Mouse (Mus musculus): ENCODE results near the gene Sirt2.

GRCm38 (mm10) chr7:28811228-28811627 lies 44.7 kb downstream of the Sirt2 start:
- peak; percentile 52 for TF ChIP-seq POLR2A (IDR thresholded peaks at IDR 0.05; ENCODE audit: insufficient read length, low read depth)
- TF ChIP-seq E2F4 (IDR thresholded peaks at IDR 0.05; ENCODE audit: insufficient read depth), result no peak
- TF ChIP-seq MYOG (IDR thresholded peaks at IDR 0.05; ENCODE audit: control insufficient read depth in 1 of 3, insufficient read depth in 1 of 3, insufficient read length in 2 of 3, low read depth in 2 of 3), result peak in 1 of 3 experiments; percentile 25
- TF ChIP-seq POLR2AphosphoS2 (IDR thresholded peaks at IDR 0.05; ENCODE audit: insufficient read length, low read depth), result peak; percentile 72
- no peak for TF ChIP-seq MAX (IDR thresholded peaks at IDR 0.05; ENCODE audit: low read depth)
- no peak for TF ChIP-seq SRF (IDR thresholded peaks at IDR 0.05; ENCODE audit: control insufficient read depth, insufficient read length, low read depth)
- peak in 1 of 3 experiments; percentile 49 for TF ChIP-seq MYOD1 (IDR thresholded peaks at IDR 0.05; ENCODE audit: control insufficient read depth in 1 of 3, insufficient read length in 2 of 3, low read depth in 2 of 3)
- no peak for TF ChIP-seq TCF3 (IDR thresholded peaks at IDR 0.05; ENCODE audit: insufficient read length, low read depth)
- no peak for TF ChIP-seq USF1 (IDR thresholded peaks at IDR 0.05; ENCODE audit: low read depth)
- TF ChIP-seq REST (IDR thresholded peaks at IDR 0.05; ENCODE audit: insufficient read depth, insufficient read length), result no peak
- no peak for TF ChIP-seq TCF12 (IDR thresholded peaks at IDR 0.05; ENCODE audit: insufficient read depth, poor library complexity, severe bottlenecking)
- TF ChIP-seq CEBPB (IDR thresholded peaks at IDR 0.05; ENCODE audit: insufficient read depth, poor library complexity, severe bottlenecking), result no peak

All from myocyte (in vitro differentiated cells).